Mouse (Mus musculus): ENCODE data around the gene Gnat1. TPM values are rescaled to one million over a fixed set of nuclear protein-coding genes. Genes with fewer than 3 reads are reported as not detected.

Gnat1 gene
- polyA plus RNA-seq, 1 experiment: 0.09 TPM

DNA sequence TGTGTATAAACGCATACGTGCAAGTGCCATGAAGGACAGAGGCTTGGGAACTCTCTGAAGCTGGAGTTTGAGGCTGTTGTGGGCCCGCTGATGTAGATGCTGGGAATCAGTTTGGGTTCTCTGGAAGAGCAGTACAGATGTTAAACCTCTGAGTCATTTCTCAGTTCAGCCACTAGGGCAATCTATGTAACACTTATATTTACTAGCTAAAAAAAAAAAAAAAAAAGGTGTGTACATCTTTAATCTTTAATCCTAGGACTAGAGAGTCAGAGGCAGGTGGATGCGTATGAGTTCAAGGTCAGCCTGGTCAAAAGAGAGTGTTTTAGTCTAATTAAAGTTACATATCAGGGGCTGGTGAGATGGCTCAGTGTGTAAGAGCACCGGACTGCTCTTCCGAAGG, 32.5 kb downstream of the Gnat1 start:
- Histone ChIP-seq H3K4me1 (ENCODE audit: control insufficient read depth, insufficient read depth, low read length) (peaks cover 9% of the 10 kb centered on the region; the same call in 1 of the 2 replicates), H3K4me3 (ENCODE audit: insufficient read depth, low read depth, low read length) (no peak overlapping the region), H3K27me3 (replicated peaks; ENCODE audit: control insufficient read depth, insufficient read depth, low read length) (no peaks in the 10 kb centered on the region), H3K27ac (ENCODE audit: insufficient read depth, low read depth, low read length) (no peak overlapping the region), H3K36me3 (ENCODE audit: control insufficient read depth, insufficient read depth, low read length) (no peaks in the 10 kb centered on the region)
- DNase-seq: no peak
- 82% methylated on average over 6 of the region's 6 CpGs for WGBS
- TF ChIP-seq CTCF (conservative IDR thresholded peaks at IDR 0.05; ENCODE audit: insufficient read depth, insufficient read length, low read depth, low read length) (no peak), POLR2A (IDR thresholded peaks at IDR 0.05; ENCODE audit: low read depth, low read length) (no peak)

DNA sequence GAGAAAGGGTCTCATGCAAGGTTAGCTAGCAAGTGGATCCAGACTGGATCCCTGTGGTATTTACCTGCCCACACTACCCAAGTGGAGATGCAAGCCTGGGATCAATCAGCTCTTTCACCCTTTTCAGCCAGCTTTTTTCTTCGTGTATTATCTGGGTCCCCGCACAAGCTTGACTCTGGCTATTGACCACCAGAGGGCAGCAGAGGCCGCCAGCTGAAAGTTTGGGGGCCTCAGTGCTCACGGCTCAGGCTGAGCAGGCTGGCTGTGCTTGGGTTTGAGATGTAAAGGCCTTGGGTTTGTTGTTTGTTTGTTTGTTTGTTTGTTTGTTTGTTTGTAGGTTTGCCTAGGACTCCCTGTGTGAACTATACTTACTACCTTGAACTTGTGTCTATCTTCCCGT, 33.9 kb downstream of the Gnat1 start:
- H3K4me1 ChIP-seq (ENCODE audit: control insufficient read depth, insufficient read depth, low read length): peaks cover 16% of the 10 kb centered on the region; the same call in 1 of the 2 replicates
- TF ChIP-seq CTCF (conservative IDR thresholded peaks at IDR 0.05; ENCODE audit: insufficient read depth, insufficient read length, low read depth, low read length) (peak; percentile 87), POLR2A (IDR thresholded peaks at IDR 0.05; ENCODE audit: low read depth, low read length) (no peak)
- WGBS: 16% methylated on average over 5 of the region's 5 CpGs
- DNase-seq: peak; percentile 81
- H3K4me3 ChIP-seq (ENCODE audit: insufficient read depth, low read depth, low read length): no peak overlapping the region
- no peaks in the 10 kb centered on the region for H3K27me3 ChIP-seq (replicated peaks; ENCODE audit: control insufficient read depth, insufficient read depth, low read length)
- H3K27ac ChIP-seq (ENCODE audit: insufficient read depth, low read depth, low read length): no peak overlapping the region
- H3K36me3 ChIP-seq (ENCODE audit: control insufficient read depth, insufficient read depth, low read length): no peaks in the 10 kb centered on the region

DNA sequence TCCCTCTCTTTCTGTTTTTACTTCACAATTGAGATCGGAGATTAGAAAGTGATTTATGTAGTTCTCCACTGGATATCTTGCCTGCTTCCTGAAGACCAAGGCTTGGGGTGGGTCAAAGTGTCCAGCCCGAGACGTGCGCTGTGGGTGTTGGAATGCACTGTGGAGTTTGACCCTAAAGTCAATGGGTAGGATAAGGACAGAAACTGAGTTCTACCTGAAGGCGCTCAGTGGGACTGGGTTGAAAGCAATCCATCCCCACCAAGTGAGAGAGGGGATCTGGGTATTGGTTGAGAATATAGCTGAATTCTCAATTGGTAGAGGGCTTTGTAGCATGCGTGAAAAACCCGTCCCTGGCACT, 34.4 kb downstream of the Gnat1 start:
- 19% methylated on average over 7 of the region's 7 CpGs for WGBS
- peak; percentile 82 for DNase-seq
- H3K4me3 ChIP-seq (ENCODE audit: insufficient read depth, low read depth, low read length): no peak overlapping the region
- peaks cover 16% of the 10 kb centered on the region; the same call in 1 of the 2 replicates for H3K4me1 ChIP-seq (ENCODE audit: control insufficient read depth, insufficient read depth, low read length)
- no peaks in the 10 kb centered on the region for H3K36me3 ChIP-seq (ENCODE audit: control insufficient read depth, insufficient read depth, low read length)
- TF ChIP-seq POLR2A (IDR thresholded peaks at IDR 0.05; ENCODE audit: low read depth, low read length) (no peak), CTCF (conservative IDR thresholded peaks at IDR 0.05; ENCODE audit: insufficient read depth, insufficient read length, low read depth, low read length) (no peak)
- H3K27me3 ChIP-seq (replicated peaks; ENCODE audit: control insufficient read depth, insufficient read depth, low read length): no peaks in the 10 kb centered on the region
- peak overlapping the region; percentile 10; the same call in 1 of the 2 replicates for H3K27ac ChIP-seq (ENCODE audit: insufficient read depth, low read depth, low read length)

DNA sequence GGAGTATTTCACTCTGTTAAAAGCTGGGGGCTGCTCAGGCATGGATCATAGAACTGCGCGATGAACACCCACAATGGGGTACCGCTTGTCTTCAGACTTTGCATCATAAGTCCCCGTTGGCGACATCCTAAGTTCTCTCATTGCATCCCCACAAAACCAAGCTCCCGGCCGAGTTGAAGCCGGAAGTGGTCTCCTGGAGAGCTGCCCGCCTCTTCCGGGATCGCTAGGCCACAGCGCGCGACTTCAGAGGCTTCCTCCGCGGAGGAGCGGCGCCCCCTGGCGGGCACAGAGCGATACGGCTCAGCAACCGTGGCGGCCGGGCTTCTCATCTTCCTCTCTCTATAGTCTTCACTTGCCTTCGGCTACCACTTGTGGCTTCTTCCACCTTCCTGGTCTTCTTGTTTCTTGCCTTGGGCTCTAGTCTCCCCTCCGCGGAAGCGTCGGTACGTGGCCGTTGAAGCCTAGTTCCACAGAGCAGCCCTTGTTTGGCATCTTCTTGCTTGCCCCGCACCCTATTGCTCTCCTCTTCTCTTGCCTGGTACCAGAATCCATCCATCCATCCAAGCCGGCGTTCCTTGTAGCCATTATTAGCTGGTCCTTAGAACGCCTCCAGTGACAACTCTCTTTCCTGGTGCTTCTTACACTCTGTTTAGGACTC, 34.9 kb downstream of the Gnat1 start:
- peak; percentile 93 for DNase-seq
- H3K27ac ChIP-seq (ENCODE audit: insufficient read depth, low read depth, low read length): peak overlapping the region; percentile 73
- H3K4me3 ChIP-seq (ENCODE audit: insufficient read depth, low read depth, low read length): peak overlapping the region; percentile 70

DNA sequence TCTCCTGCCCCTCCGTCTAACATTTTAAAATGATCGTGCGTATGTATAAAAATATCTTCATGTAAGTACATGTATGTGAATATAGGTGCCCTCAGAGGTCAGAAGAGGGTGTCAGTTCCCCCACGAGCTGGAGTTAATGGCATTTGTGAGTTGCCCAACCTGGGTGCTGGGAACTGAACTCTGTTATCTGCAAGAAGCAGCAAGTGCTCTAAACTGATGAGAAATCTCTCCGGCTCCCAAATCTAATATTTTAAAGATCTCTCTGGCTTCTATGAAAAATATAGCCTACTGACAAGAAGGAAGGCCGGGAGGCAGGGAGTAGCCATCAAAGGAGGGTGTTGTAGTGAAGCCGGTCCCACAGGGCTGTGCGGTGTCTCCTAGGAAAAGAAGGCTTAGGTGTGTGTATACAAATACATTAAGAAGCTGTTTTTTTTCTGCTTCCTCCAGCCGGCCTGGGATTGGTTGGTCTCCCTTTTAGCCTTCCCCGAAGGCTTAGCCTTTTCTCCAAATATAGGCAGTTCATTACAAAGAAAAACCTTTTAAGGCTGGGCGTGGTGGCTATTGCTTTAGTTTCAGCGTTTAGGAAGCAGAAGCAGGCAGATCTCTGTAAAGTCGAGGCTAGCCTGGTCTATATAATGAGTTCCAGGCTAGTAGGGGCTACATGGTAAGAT, 35.8 kb downstream of the Gnat1 start:
- no peak for TF ChIP-seq POLR2A (IDR thresholded peaks at IDR 0.05; ENCODE audit: low read depth, low read length)
- no peak for TF ChIP-seq CTCF (conservative IDR thresholded peaks at IDR 0.05; ENCODE audit: insufficient read depth, insufficient read length, low read depth, low read length)
- H3K27ac ChIP-seq (ENCODE audit: insufficient read depth, low read depth, low read length): no peak overlapping the region
- WGBS: 93% methylated on average over 13 of the region's 13 CpGs

More for the DNA sequence above, 34.9 kb downstream of the Gnat1 start:
- WGBS: 2% methylated on average over 35 of the region's 35 CpGs
- H3K36me3 ChIP-seq (ENCODE audit: control insufficient read depth, insufficient read depth, low read length): no peaks in the 10 kb centered on the region
- H3K27me3 ChIP-seq (replicated peaks; ENCODE audit: control insufficient read depth, insufficient read depth, low read length): no peaks in the 10 kb centered on the region
- H3K4me1 ChIP-seq (ENCODE audit: control insufficient read depth, insufficient read depth, low read length): peaks cover 16% of the 10 kb centered on the region; the same call in 1 of the 2 replicates
- peak; percentile 88 for TF ChIP-seq CTCF (conservative IDR thresholded peaks at IDR 0.05; ENCODE audit: insufficient read depth, insufficient read length, low read depth, low read length)
- TF ChIP-seq POLR2A (IDR thresholded peaks at IDR 0.05; ENCODE audit: low read depth, low read length): peak; percentile 15

DNA sequence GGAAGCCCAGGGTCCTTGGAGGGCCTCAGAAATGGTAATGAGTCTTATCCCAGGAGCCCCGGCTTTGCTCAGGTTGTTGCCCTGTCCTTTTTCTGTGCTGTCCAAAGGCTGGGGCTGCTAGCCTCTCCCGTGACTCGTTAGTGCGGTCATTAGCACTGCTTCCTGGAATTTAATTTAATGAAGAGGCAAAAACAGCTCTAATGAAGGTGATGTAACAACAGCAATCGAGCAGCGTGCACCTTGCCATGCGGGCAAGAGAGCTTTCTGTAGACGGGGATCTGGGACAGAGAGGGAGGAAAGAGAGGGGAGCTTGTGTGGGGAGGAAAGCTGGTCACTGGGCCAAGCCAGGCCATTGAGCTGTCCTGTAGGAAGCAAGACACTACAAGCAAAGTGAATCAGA, 37.8 kb downstream of the Gnat1 start:
- no peak overlapping the region; the same call in 1 of the 2 replicates for H3K27ac ChIP-seq (ENCODE audit: insufficient read depth, low read depth, low read length)
- H3K4me1 ChIP-seq (ENCODE audit: control insufficient read depth, insufficient read depth, low read length): peaks cover 16% of the 10 kb centered on the region; the same call in 1 of the 2 replicates
- DNase-seq: peak; percentile 70
- WGBS: 53% methylated on average over 8 of the region's 8 CpGs
- TF ChIP-seq POLR2A (IDR thresholded peaks at IDR 0.05; ENCODE audit: low read depth, low read length) (no peak), CTCF (conservative IDR thresholded peaks at IDR 0.05; ENCODE audit: insufficient read depth, insufficient read length, low read depth, low read length) (no peak)
- no peak overlapping the region for H3K4me3 ChIP-seq (ENCODE audit: insufficient read depth, low read depth, low read length)
- no peaks in the 10 kb centered on the region for H3K36me3 ChIP-seq (ENCODE audit: control insufficient read depth, insufficient read depth, low read length)
- H3K27me3 ChIP-seq (replicated peaks; ENCODE audit: control insufficient read depth, insufficient read depth, low read length): no peaks in the 10 kb centered on the region

More for the DNA sequence above, 35.8 kb downstream of the Gnat1 start:
- no peaks in the 10 kb centered on the region for H3K27me3 ChIP-seq (replicated peaks; ENCODE audit: control insufficient read depth, insufficient read depth, low read length)
- H3K4me1 ChIP-seq (ENCODE audit: control insufficient read depth, insufficient read depth, low read length): peaks cover 16% of the 10 kb centered on the region; the same call in 1 of the 2 replicates
- no peak for DNase-seq
- H3K36me3 ChIP-seq (ENCODE audit: control insufficient read depth, insufficient read depth, low read length): no peaks in the 10 kb centered on the region
- H3K4me3 ChIP-seq (ENCODE audit: insufficient read depth, low read depth, low read length): no peak overlapping the region

DNA sequence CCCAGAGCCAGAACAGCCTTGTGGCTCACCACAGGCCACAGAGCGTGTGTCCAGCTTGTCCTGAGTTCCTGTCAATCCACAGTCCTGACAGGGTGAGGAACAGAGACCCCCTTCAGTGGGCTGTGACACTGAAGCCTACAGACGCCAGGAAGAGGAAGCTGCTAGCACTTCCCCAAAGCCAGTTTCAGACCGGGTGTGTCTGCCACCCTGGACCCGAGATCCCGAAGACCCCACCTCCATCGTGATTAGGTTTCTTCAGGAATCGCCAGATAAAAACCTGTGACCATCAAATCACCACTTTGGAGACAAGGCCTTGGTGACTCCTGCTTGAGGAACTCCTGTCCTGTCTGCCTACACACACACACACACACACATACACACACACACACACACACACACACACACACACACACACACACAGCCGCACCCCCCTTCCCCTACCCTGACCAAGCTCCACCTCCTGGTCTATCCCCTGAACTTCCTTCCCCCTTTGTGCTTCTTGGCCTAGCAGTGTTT, 39.2 kb downstream of the Gnat1 start:
- no peak overlapping the region for H3K4me3 ChIP-seq (ENCODE audit: insufficient read depth, low read depth, low read length)
- H3K36me3 ChIP-seq (ENCODE audit: control insufficient read depth, insufficient read depth, low read length): no peaks in the 10 kb centered on the region
- WGBS: 49% methylated on average over 8 of the region's 8 CpGs
- H3K4me1 ChIP-seq (ENCODE audit: control insufficient read depth, insufficient read depth, low read length): peaks cover 17% of the 10 kb centered on the region; the same call in 1 of the 2 replicates
- DNase-seq: peak; percentile 35
- 0 out of 2 replicates have a peak overlapping the region, but pooled peaks have one; percentile 13 for H3K27ac ChIP-seq (ENCODE audit: insufficient read depth, low read depth, low read length)
- no peaks in the 10 kb centered on the region for H3K27me3 ChIP-seq (replicated peaks; ENCODE audit: control insufficient read depth, insufficient read depth, low read length)
- TF ChIP-seq CTCF (conservative IDR thresholded peaks at IDR 0.05; ENCODE audit: insufficient read depth, insufficient read length, low read depth, low read length) (no peak), POLR2A (IDR thresholded peaks at IDR 0.05; ENCODE audit: low read depth, low read length) (no peak)
